Mouse (Mus musculus): Measurements from ENCODE around the gene Gbp2. TPM values are rescaled to one million over a fixed set of nuclear protein-coding genes. Genes with fewer than 3 reads are reported as not detected.
"Not testable (repeated sequence)": the region's sequence is repeated elsewhere in the genome, so short reads cannot be mapped to it uniquely, and the experiment has no call there.

The Gbp2 gene
- total RNA-seq (2021) = 10 to 100 TPM; 11.3 to 16.5 TPM

DNA sequence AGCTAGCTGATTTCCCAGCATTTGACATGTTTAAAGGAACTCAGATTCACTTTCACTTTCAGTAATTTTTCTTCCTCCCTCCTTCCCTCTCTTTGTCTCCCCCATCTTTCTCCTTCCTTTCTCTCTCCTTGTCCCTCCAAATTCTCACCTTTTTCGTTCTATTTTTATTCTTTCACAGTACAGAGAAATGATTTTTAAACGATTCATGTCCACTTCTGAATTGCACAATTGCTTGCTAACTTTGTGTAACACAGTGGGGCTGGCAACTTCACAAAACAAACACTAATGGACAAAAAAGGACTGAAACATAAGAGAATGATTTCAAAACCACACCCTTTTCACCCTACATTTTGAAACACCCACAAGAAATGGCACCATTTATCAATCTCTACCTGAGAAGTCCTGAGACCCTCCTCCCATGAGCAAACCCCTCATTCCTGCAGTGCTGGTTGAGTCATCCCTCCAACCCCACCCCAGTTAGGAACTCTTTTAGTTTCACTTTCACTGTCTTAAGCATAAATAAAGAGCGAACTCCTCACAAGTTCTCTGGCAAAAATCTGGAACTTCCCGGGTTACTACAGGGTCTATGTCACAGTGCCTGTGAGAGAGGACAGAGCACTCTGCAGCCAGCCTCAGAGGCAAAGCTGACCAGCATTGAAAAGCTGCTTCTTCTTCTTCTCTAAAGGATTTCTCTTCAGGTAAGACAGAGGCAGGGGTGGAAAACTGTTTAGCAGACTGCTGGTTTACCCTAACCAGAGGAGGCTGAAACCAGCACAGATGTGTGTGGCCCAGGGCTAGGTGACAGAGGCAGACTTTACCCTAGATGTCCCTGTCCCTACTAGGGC, at the start of gene Gbp2:
TSS of gene Gbp2 (plus strand) at position 492 of the 845 bp plus-strand sequence.
- intact Hi-C loops (cut with DNase I) = loop anchor here (1.0 to 10.0 kb wide), 3 partner anchors 60 to 336 kb away; partner anchors contain the start of genes Gbp3 and Gbp5
- DNase-seq = peak; percentile 39 to 66

DNA sequence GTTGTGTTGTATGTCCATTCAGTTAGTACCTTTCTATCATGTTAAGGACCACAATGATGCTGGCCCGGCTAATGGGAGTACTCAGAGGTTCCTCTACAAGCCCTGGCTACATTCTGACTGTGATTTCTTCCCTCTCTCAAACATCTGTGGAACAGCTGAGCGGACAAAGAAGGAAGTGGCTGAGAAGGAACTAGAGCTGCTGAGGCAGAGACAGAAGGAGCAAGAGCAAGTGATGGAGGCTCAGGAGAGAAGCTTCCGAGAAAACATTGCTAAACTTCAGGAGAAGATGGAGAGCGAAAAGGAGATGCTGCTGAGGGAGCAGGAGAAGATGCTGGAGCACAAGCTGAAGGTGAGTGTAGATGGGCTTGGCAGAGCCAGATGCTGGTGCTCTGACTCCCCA, 49.7 kb upstream of the Gbp2 start:
- no peak for DNase-seq
- intact Hi-C loops (cut with DNase I) = no loop called here

DNA sequence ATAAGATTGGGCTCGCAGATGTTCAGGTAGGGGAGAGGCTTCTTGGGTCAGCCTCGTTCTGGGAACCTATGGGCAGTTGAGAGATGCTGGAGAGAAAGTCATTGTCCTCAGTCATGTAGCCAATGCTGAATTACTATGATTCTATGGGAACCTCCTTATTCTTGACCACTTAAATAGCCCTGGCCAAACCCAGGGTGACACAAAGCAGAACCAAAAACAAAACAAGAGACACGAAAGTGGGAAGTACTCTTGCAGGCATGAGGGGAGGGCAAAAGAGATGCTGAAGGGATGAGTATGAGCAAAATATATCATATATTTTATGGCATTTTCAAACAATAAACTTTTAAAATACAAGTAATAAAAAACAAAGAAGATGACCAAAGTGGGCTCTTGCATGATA, 43.3 kb upstream of the Gbp2 start:
- DNase-seq = no peak
- intact Hi-C loops (cut with DNase I) = no loop called here

DNA sequence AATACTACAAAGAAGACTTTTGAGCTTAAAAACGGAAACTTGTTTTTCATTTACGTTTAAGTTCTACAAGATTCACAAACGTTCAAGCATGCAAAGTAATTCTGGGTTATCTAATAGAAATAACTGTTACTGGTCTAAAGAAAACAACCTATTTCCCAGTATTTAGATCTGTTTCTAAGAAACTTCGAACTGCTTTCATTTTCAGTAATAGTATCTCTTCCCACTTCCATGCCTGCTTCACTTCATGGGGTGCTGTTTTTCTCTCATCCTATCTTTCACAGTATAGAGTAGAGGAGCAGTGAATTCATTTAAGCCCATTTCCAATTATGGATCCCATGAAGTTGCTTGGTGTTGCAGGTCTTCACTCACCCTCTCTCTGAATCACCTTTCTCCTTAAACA, 42.1 kb upstream of the Gbp2 start:
- no peak for DNase-seq
- intact Hi-C loops (cut with DNase I) = no loop called here

DNA sequence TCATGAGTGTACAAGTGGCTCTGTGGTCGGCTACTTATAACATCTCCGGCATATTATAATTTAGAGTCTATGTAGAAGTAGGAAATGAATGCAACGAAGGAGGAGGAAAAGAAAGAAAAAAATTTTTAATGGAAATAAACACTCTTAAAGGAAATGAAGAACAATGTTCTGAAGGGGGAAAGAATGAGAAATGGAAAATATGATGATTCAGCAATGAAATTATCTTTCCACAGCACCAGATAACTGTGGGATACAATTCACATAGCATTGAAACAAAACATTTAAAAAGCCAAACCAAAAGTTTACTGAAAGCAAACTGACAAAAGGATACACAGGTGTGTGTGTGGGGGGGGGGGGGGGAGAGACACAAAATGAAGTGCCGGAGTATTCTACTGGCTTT, 37.3 kb upstream of the Gbp2 start:
- no peak for DNase-seq
- intact Hi-C loops (cut with DNase I) = no loop called here

DNA sequence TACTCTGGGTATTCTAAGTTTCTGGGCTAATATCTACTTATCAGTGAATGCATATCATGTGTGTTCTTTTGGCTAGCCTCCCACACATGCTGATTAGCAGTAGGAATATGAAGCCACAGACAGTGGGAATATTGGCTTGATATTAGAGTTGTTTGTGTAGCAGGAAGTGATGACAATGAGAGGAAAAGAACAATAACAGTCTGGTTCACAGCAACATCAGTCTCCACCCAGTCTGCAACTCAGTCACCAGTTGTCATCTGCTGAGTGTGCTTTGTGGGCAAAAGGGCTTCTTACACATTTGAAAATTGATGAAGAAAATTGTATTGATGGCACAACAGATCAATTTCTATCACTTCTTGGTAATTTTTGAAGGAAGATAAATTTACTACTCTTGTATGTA, 33.0 kb upstream of the Gbp2 start:
- no peak for DNase-seq
- intact Hi-C loops (cut with DNase I) = no loop called here

DNA sequence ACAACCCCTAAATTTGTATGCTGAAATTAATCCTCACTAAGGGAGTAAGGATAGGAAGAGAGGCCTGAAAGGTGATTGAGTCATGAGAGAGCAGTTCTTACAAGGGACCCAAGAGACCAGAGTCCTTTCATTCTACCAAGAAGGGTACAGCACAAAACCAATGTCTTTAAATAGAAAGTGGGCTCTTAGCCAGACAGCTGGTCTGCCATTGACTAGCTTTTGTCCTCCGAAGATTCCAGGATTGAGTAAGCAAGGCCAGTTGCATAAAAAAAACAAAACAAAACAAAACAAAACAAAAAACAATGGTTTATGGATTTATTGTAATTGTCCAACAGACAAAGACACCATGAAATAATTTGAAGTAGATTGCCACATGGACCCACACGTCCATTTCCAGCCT, 31.5 kb upstream of the Gbp2 start:
- intact Hi-C loops (cut with DNase I) = no loop called here
- no peak for DNase-seq

DNA sequence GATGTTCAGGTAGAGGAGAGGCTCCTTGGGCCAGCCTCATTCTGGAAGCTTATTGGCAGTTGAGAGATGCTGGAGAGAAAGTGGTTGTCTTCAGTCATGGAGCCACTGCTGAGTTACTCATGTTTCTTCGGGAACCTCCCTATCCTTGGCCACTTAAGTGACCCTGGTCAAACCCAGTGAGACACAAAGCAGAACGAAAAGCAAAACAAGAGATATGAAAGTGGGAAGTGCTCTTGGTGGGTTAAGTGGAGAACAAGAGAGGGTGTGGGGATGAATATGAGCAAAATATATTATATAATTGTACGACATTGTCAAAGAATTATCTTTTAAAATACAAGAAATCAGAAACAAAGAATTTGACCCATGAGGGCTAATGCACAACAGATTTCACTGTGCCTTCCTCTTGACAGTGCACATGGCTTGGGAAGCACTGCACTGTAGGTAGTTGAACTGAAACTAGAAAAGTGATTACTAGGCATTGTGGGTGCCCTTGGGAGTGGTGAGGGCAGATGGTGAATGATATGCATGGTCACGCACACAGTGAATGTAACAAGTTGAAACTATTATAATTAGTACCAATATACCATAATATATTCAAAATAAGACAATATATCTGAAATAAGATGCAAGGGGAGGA, 29.9 kb upstream of the Gbp2 start:
- intact Hi-C loops (cut with DNase I) = no loop called here
- DNase-seq = no peak

DNA sequence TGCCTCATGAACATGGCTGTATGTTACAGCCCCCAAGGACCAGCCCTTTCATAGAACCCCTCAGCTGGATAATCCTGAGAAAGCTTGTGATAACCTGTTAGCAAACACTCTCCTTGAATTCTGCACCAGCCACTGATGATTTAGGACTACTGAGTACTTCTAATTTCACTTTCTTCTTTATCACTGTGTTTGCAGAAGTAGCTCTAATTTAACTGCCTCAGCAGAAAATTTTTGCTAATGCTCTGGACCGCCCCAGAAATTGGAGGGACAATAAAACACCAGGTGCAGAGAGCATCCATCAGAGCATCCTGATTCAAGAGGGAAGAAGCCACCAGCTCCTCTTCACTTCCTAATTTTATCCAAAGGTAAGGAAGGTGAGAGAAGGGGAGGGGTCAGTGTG, 25.9 kb upstream of the Gbp2 start, which contains the start of gene Gbp2b:
TSS of gene Gbp2b (plus strand) at position 301 of the 400 bp plus-strand sequence.
- no peak for DNase-seq

DNA sequence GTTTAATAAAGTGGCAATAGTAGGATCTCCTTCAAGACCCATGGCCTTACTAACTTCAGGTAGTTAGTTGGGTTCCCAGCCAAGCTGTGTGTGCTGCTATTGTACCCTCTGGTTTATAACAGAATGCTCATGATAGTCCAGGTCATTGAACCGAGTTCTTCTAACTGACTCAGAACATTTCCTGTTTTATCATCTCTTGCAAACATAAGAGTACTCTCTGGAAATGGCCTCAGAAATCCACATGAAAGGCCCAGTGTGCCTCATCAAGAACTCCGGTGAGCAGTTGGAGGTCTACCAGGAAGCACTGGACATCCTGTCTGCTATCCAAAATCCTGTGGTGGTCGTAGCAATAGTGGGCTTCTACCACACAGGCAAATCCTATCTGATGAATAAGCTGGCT, 22.5 kb upstream of the Gbp2 start:
- intact Hi-C loops (cut with DNase I) = no loop called here

More for the DNA sequence above, 25.9 kb upstream of the Gbp2 start, which contains the start of gene Gbp2b:
- intact Hi-C loops (cut with DNase I) = no loop called here

DNA sequence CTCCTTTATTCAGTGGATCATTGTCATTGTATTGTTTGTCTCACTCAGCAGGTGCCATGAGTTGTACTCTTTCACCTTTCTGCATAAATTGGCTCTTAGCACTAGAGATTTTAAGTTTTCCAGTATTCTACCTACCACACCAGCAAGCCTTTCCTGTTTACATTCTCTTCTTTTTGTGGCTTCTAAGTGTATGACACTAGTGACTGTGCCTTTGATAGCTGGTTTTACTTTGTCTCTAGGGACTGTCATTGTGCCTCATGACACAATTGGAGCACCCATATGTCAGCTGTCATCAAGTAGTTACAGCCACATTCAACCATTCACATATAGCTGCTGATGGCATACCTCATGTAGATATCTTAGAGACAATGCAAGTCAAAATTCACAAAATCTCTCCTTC, 18.7 kb upstream of the Gbp2 start:
- DNase-seq = no peak
- intact Hi-C loops (cut with DNase I) = no loop called here

More for the DNA sequence above, 22.5 kb upstream of the Gbp2 start:
- DNase-seq = no peak

DNA sequence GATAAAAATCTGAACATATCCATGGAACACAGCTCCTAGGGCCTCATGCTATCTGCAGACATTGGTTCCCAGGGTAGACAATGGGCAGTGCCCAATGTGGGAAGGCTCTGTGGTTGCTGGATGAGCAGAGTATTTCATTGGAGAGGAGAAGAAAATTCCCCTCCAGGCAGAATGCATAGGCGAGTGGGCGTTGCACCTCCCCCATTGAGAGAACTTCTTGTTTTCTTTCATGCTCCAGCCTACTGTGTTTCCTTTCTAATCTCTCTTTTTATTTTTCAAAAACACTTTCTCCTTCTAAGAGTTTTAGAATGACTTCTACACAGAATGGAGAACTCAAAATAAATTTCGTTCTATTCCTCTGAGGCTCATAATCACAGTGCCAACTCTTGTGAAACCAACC, 1.7 kb upstream of the Gbp2 start:
- no peak for DNase-seq
- intact Hi-C loops (cut with DNase I) = loop anchor here (1.0 kb wide), 1 partner anchor 128 kb away; no protein-coding TSS in a partner anchor

DNA sequence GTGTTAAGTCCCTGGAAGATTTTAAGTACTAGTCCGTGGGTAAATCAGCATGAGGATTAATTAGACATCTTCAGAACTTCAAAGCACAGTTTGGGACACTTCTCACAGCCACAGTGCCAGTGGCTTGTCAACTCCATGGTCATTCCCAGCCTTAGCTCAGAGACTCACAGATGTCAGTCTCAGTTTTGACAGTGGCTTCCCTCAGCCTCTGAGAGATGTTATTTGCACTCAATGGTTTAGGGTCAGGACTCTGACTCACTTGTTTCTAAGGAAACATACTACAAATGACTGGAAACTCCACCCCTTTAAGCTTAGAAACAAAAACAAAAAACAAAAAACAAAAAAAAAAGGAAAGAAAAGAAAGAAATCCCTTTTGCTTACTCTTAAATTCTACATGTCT, 796 bp upstream of the Gbp2 start:
- intact Hi-C loops (cut with DNase I) = loop anchor here (1.0 to 10.0 kb wide), 4 partner anchors 59 to 335 kb away; partner anchors contain the start of genes Gbp3 and Gbp5
- DNase-seq = peak in 1 of 2 experiments; percentile 14

DNA sequence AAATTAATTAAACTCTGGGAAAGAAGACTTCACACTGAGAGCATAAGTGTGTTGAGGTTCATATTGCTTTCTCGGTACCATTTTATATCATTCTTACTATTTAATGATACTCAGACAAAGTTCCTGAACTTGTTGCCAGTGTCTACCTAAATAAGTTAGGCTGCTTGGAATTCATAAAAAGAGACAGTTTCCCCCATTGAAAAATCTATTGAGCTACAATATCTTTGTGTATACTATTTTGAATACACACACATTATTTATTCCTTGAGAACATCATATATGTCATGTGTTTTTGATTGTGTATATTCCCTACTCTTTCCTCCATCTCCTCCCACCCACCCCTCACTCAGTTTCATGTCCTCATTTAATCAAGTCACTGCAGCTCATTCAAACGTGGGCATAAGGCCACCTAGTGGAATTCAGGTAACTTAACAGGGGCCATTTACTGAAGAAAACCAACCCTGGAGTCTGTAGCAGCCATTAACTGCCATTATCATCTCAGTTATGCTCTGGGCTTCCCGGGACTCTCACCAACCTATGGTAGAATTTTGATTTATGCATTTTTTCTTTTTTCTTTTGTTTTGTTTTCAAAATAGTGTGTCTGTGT, 657 bp downstream of the Gbp2 start:
- intact Hi-C loops (cut with DNase I) = loop anchor here (1.0 to 10.0 kb wide), 3 partner anchors 60 to 336 kb away; partner anchors contain the start of genes Gbp3 and Gbp5
- no peak for DNase-seq

DNA sequence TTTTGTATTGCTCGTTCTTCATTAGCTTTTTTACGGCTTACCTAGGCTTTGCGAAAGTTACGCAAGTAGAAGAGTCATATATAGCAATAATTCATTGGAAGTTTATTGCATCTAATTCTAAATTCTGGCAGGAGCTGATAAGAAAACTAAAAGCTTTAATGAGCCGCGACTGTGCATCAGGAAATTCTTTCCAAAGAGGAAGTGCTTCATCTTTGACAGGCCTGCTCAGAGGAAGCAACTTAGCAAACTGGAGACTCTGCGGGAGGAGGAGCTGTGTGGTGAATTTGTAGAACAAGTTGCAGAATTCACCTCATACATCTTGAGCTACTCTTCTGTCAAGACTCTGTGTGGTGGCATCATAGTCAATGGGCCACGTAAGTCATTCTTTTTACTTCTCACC, 10.0 kb downstream of the Gbp2 start:
- no peak for DNase-seq
- intact Hi-C loops (cut with DNase I) = no loop called here

DNA sequence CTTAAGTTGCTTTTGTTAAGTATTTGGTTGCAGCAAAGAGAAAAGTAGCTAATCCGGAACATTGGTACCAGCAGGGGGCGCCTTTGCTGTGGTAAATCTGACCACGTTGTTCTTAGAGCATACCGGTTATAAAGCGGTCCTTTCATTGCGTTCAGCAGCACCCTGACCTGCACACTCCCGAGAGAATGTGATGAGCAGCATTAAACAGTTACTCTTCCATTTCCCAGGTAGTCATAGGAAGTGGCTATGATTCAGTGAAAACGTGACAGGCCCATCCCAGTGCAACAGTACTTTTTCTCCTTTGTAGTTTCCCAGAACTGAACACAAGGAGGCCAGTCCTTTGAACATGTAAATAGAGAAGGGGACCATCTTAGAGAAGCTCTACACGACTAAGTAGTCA, 19.8 kb downstream of the Gbp2 start:
- intact Hi-C loops (cut with DNase I) = loop anchor here (1.0 to 2.0 kb wide), 2 partner anchors 61 to 69 kb away; partner anchors contain the start of gene Kyat3

DNA sequence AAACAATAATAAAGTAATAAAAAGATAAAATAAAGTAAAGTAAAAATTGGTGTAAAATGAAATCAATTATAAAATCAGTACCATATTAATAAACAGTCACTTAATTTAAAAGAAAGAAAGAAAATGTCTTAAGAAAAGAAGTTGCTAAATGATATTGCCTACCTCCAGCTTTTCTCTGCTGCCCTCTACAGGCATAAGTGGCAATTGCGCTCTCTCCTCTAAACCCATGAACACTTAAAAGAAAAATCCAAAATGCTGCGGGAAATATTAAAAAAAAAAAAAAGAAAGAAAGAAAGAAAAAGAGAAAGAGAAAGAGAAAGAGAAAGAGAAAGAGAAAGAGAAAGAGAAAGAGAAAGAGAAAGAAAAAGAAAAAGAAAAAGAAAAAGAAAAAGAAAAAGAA, 25.5 kb downstream of the Gbp2 start:
- peak; percentile 65 to 84 for DNase-seq
- intact Hi-C loops (cut with DNase I) = loop anchor here (1.0 to 2.0 kb wide), 2 partner anchors 57 to 156 kb away; no protein-coding TSS in a partner anchor

More for the DNA sequence above, 19.8 kb downstream of the Gbp2 start:
- DNase-seq = peak; percentile 66 to 83

DNA sequence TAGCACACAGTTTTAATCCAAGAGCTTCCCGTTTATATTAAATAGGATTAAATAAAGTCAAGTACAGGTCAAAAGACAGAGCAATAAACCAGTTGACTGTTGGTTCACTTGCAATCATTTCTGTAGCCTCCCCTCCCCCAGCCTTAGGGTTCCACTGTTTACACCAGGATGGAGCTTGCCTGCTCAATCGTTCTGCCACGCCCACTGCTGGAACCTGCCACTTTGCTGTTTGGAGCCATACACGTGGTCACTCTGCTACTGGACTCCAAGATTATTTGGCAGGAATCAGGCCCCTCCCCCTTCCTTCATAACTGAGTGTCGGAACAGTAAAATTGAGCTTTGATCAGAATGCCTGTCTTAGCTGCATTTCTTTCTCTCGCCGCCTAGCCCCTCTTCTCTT, 27.4 kb downstream of the Gbp2 start:
- intact Hi-C loops (cut with DNase I) = loop anchor here (2.0 kb wide), 1 partner anchor 55 kb away; no protein-coding TSS in a partner anchor
- DNase-seq = not testable (repeated sequence)

DNA sequence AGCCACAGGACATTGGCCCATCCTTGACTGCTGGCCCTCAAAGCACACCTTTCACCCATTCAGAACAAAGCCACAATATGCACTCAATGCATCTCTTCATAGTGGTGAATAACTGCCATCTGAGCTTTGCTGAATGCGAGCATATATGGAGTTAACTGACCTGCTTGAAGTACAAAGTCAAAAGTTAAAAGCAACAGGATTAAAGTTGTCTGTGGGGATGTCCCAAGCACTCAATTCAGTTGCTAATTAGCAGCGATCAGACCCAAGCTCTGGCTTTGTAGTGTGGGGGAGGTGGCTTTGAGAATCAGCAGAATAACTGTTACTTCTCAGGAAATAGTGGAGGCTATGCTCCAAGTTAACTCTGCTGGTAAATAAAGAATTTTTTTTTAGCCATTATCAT, 29.8 kb downstream of the Gbp2 start:
- no peak for DNase-seq
- intact Hi-C loops (cut with DNase I) = no loop called here

DNA sequence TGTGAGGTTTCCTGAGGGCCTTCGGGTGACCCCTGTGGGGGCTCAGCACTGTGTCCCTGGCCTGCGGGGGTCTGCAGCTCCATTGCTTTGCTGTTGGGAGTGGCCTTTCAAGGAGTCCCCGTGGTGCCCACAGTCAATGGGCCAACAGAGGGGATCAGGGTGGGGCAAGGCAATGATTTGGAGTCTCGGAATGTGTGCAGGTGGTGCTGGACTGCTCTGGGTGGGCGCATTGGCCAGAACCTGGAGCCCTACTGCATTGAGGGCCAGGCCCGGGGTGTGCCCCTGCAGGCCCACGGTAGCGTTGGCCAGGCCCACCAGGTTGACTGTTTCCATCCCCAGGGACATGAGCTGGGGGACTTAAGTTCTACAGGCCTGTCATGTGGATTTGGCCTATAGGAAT, 44.3 kb downstream of the Gbp2 start:
- intact Hi-C loops (cut with DNase I) = no loop called here
- DNase-seq = no peak

DNA sequence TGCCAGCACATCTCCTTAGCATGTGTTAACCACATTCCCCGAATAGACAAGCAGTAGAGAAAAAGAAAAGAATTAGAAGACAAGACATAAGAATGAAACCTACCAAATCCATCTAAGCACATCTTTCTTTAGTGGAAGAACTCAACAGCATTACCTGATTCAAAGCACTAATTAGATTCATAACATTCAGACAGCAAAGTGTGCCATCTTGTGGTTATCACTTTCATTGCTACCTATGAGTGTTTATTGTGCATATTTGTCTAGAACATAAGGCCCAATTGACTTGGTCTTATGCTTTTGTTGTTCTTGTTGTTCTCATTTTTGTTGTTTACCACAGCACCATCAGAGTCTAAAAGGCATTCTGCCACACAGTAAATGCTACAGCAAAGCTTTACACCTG, 54.2 kb downstream of the Gbp2 start:
- intact Hi-C loops (cut with DNase I) = no loop called here
- DNase-seq = no peak

All from heart, postnatal 36 days (tissue).